Mouse (Mus musculus) olfactory bulb, adult 2 months (tissue): ENCODE measurements around the gene Pgm5.

Source experiments
- CTCF ChIP-seq: fragments of 200-500 bp; IDR thresholded peaks from 2 replicates; pipeline ENCODE4 v1.5.1; 2012; ENCODE audit warnings: low read depth, mild to moderate bottlenecking, low read length, moderate library complexity; ENCODE audit not compliant: insufficient read depth
- POLR2A ChIP-seq: fragments of 200-500 bp; IDR thresholded peaks from 2 replicates; pipeline ENCODE4 v1.6.1; 2012; ENCODE audit warnings: mild to moderate bottlenecking, low read depth, low read length, moderate library complexity; ENCODE audit not compliant: insufficient read depth

GRCm38 (mm10) chr19:24756627-24757026 lies 105.0 kb downstream of the Pgm5 start:
- TF ChIP-seq CTCF (no peak), POLR2A (no peak)
